Mouse (Mus musculus) intestine, embryonic 14.5 days (tissue): ENCODE measurements at regions not wholly inside any gene's neighbourhood (a gene's known extent, or its start where the extent isn't known, plus 50 kb on each side); places are given as distances from the start of the nearest gene placed in this dataset.

Source experiments
- ATAC-seq: fragments of 200-750 bp; cut with Nextera tagmentation; replicated peaks from 2 replicates; pipeline ENCODE4 v1.8.0; 2017; ENCODE audit warnings: low read depth, moderate number of reproducible peaks, moderate TSS enrichment, moderate library complexity; ENCODE audit not compliant: low FRiP score, low TSS enrichment
- DNase-seq: peaks from one replicate; pipeline ENCODE4 v3.0.0-alpha.2; 2018; ENCODE audit warnings: low spot score
- H3K27ac ChIP-seq: fragments of 300-500 bp; sonication (generic); 2 replicates; pipeline ENCODE4 v1.5.1; 2014; ENCODE audit warnings: low read depth, mild to moderate bottlenecking, control low read depth
- H3K27me3 ChIP-seq: fragments of 300-500 bp; sonication (generic); replicated peaks from 2 replicates; pipeline ENCODE4 v1.6.1; 2014; ENCODE audit warnings: low read length, control low read depth; ENCODE audit not compliant: control insufficient read depth, insufficient read depth
- H3K36me3 ChIP-seq: fragments of 300-500 bp; sonication (generic); 2 replicates; pipeline ENCODE4 v1.6.1; 2014; ENCODE audit warnings: low read length, control low read depth; ENCODE audit not compliant: control insufficient read depth, insufficient read depth
- H3K4me1 ChIP-seq: fragments of 300-500 bp; sonication (generic); replicated peaks from 2 replicates; pipeline ENCODE4 v1.6.1; 2014; ENCODE audit warnings: low read length, control low read depth, mixed read lengths; ENCODE audit not compliant: control insufficient read depth, insufficient read depth
- H3K4me2 ChIP-seq: fragments of 300-500 bp; sonication (generic); 2 replicates; pipeline ENCODE4 v1.6.1; 2014; ENCODE audit warnings: low read length
- H3K4me3 ChIP-seq: fragments of 300-500 bp; sonication (generic); 2 replicates; pipeline ENCODE4 v1.5.1; 2014; ENCODE audit warnings: low read depth, low read length, control low read depth, mixed read lengths
- H3K9ac ChIP-seq: fragments of 300-500 bp; sonication (generic); 2 replicates; pipeline ENCODE4 v1.6.1; 2014; ENCODE audit warnings: mild to moderate bottlenecking, low read length
- H3K9me3 ChIP-seq: fragments of 300-500 bp; sonication (generic); 2 replicates; pipeline ENCODE4 v1.6.1; 2016; ENCODE audit warnings: low read length, control low read depth; ENCODE audit not compliant: control insufficient read depth
- WGBS: fragments of 180-500 bp; shearing (Covaris S2); extraction: QIAGEN DNeasy Blood & Tissue Kit; methylation state at CpG from one replicate; pipeline ENCODE4 v1.1.7; 2014; 5-methylcytosine and 5-hydroxymethylcytosine counted together

GRCm38 (mm10) chr15:63697831-63698230, 147.1 kb downstream of the Gsdmc2 start:
- H3K9me3 ChIP-seq, result no peaks in the 10 kb centered on the region
- H3K9ac ChIP-seq, result no peak overlapping the region
- no peaks in the 10 kb centered on the region for H3K36me3 ChIP-seq
- no peak overlapping the region for H3K4me2 ChIP-seq
- H3K27ac ChIP-seq, result no peak overlapping the region
- ATAC-seq (no peak), DNase-seq (no peak)
- WGBS, result 94% methylated on average over 10 of the region's 10 CpGs
- H3K27me3 ChIP-seq, result no peaks in the 10 kb centered on the region
- H3K4me1 ChIP-seq, result no peaks in the 10 kb centered on the region
- H3K4me3 ChIP-seq, result no peak overlapping the region

- WGBS, result 82% methylated on average over 3 of the region's 3 CpGs
- H3K9me3 ChIP-seq, result no peaks in the 10 kb centered on the region
- no peak overlapping the region for H3K9ac ChIP-seq
- H3K4me2 ChIP-seq, result no peak overlapping the region
- ATAC-seq (no peak), DNase-seq (no peak)
- no peaks in the 10 kb centered on the region for H3K27me3 ChIP-seq
- no peaks in the 10 kb centered on the region; the same call in 1 of the 2 replicates for H3K4me1 ChIP-seq
- no peak overlapping the region for H3K4me3 ChIP-seq
- no peak overlapping the region for H3K27ac ChIP-seq
- H3K36me3 ChIP-seq, result no peaks in the 10 kb centered on the region
Observed at GRCm38 (mm10) chr15:63694150-63694549, 150.8 kb downstream of the Gsdmc2 start.

- no peak overlapping the region for H3K9ac ChIP-seq
- H3K4me2 ChIP-seq, result no peak overlapping the region
- no peak overlapping the region for H3K4me3 ChIP-seq
- H3K4me1 ChIP-seq, result no peaks in the 10 kb centered on the region; the same call in 1 of the 2 replicates
- H3K27me3 ChIP-seq, result no peaks in the 10 kb centered on the region
- H3K9me3 ChIP-seq, result no peaks in the 10 kb centered on the region
- no peak for ATAC-seq
- no peaks in the 10 kb centered on the region for H3K36me3 ChIP-seq
- WGBS, result 92% methylated on average over 2 of the region's 2 CpGs
- no peak for DNase-seq
- no peak overlapping the region for H3K27ac ChIP-seq
Observed at GRCm38 (mm10) chr15:63693561-63693960, 151.4 kb downstream of the Gsdmc2 start.

- no peaks in the 10 kb centered on the region; the same call in 1 of the 2 replicates for H3K4me1 ChIP-seq
- no peaks in the 10 kb centered on the region for H3K36me3 ChIP-seq
- no peaks in the 10 kb centered on the region for H3K27me3 ChIP-seq
- no peak for DNase-seq
- no peak overlapping the region for H3K4me2 ChIP-seq
- no peak overlapping the region for H3K9ac ChIP-seq
- H3K27ac ChIP-seq, result no peak overlapping the region
- H3K4me3 ChIP-seq, result no peak overlapping the region
- H3K9me3 ChIP-seq, result no peaks in the 10 kb centered on the region
- 76% methylated on average over 9 of the region's 9 CpGs for WGBS
- ATAC-seq, result no peak
Observed at GRCm38 (mm10) chr15:63692491-63693295, 152.3 kb downstream of the Gsdmc2 start.

- Histone ChIP-seq H3K4me1 (no peaks in the 10 kb centered on the region; the same call in 1 of the 2 replicates), H3K36me3 (no peaks in the 10 kb centered on the region), H3K27ac (no peak overlapping the region), H3K9me3 (no peaks in the 10 kb centered on the region), H3K4me3 (no peak overlapping the region), H3K27me3 (no peaks in the 10 kb centered on the region), H3K4me2 (no peak overlapping the region), H3K9ac (no peak overlapping the region)
- 60% methylated on average over 5 of the region's 5 CpGs for WGBS
- no peak for ATAC-seq
- no peak for DNase-seq
Observed at GRCm38 (mm10) chr15:63689788-63690575, 155.0 kb downstream of the Gsdmc2 start.

- Histone ChIP-seq H3K4me1 (no peaks in the 10 kb centered on the region; the same call in 1 of the 2 replicates), H3K27me3 (no peaks in the 10 kb centered on the region), H3K4me2 (no peak overlapping the region), H3K4me3 (no peak overlapping the region), H3K9me3 (no peaks in the 10 kb centered on the region), H3K27ac (no peak overlapping the region), H3K9ac (no peak overlapping the region), H3K36me3 (no peaks in the 10 kb centered on the region)
- WGBS, result 96% methylated on average over 1 of the region's 1 CpGs
- no peak for ATAC-seq
- no peak for DNase-seq
Observed at GRCm38 (mm10) chr15:63687852-63688251, 157.1 kb downstream of the Gsdmc2 start.

GRCm38 (mm10) chr15:63686954-63687562, 157.9 kb downstream of the Gsdmc2 start:
- no peaks in the 10 kb centered on the region for H3K36me3 ChIP-seq
- no peak overlapping the region for H3K27ac ChIP-seq
- no peak for ATAC-seq
- H3K4me1 ChIP-seq, result no peaks in the 10 kb centered on the region; the same call in 1 of the 2 replicates
- no peak overlapping the region for H3K4me2 ChIP-seq
- no peak for DNase-seq
- no peaks in the 10 kb centered on the region for H3K27me3 ChIP-seq
- H3K9ac ChIP-seq, result no peak overlapping the region
- WGBS, result 55% methylated on average over 3 of the region's 3 CpGs
- H3K4me3 ChIP-seq, result no peak overlapping the region
- H3K9me3 ChIP-seq, result no peaks in the 10 kb centered on the region

GRCm38 (mm10) chr15:63679984-63680925, 164.7 kb downstream of the Gsdmc2 start:
- WGBS, result 62% methylated on average over 3 of the region's 3 CpGs

More at GRCm38 (mm10) chr15:63679984-63680925, 164.7 kb downstream of the Gsdmc2 start:
- Histone ChIP-seq H3K9ac (no peak overlapping the region), H3K27me3 (no peaks in the 10 kb centered on the region), H3K9me3 (no peaks in the 10 kb centered on the region), H3K4me2 (no peak overlapping the region), H3K36me3 (no peaks in the 10 kb centered on the region), H3K4me1 (0 out of 2 replicates have a peak, but pooled peaks cover 4% of the 10 kb centered on the region), H3K4me3 (no peak overlapping the region), H3K27ac (peak overlapping the region; percentile 24; the same call in 1 of the 2 replicates)
- DNase-seq (no peak), ATAC-seq (no peak)
